Mouse (Mus musculus): ENCODE results near the gene Tchp. TPM values are rescaled to one million over a fixed set of nuclear protein-coding genes. Genes with fewer than 3 reads are reported as not detected.

Gene Tchp
- 6.4 TPM for polyA plus RNA-seq (2015; fragmentation: Illumina TruSeq; extraction: RNeasy Lipid Tissue Mini Kit (QIAGEN cat#74804); ENCODE audit: insufficient read depth, low read depth, low replicate concordance)

GRCm38 (mm10) chr5:114707265-114708068 lies at the start of gene Tchp:
Gene Tchp, plus strand, starts transcription at chr5:114707760.

DNA sequence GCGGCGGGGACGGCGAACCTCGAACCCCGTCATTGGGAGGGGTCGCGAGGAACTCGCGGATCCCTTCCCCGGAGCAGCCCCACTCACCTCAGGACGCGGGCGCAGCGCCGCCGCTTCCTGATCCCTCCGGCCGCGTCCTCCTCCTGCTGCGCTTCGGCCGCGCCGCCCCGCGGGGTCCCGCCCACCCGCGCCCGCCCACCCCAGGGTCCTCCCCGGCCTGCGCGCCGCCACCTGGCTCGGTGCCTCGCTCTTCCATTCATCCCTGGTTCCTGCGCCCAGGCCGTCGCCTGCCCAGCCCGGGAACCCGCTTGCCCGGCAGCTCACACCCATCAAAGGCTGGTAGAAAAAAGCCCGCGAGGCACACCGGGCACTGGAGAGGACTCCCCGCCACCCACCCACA lies 49.3 kb upstream of the Tchp start, which contains the start of gene Trpv4:
Gene Trpv4 (minus strand): TSS at position 167 of the 400 bp plus-strand sequence.

DNA sequence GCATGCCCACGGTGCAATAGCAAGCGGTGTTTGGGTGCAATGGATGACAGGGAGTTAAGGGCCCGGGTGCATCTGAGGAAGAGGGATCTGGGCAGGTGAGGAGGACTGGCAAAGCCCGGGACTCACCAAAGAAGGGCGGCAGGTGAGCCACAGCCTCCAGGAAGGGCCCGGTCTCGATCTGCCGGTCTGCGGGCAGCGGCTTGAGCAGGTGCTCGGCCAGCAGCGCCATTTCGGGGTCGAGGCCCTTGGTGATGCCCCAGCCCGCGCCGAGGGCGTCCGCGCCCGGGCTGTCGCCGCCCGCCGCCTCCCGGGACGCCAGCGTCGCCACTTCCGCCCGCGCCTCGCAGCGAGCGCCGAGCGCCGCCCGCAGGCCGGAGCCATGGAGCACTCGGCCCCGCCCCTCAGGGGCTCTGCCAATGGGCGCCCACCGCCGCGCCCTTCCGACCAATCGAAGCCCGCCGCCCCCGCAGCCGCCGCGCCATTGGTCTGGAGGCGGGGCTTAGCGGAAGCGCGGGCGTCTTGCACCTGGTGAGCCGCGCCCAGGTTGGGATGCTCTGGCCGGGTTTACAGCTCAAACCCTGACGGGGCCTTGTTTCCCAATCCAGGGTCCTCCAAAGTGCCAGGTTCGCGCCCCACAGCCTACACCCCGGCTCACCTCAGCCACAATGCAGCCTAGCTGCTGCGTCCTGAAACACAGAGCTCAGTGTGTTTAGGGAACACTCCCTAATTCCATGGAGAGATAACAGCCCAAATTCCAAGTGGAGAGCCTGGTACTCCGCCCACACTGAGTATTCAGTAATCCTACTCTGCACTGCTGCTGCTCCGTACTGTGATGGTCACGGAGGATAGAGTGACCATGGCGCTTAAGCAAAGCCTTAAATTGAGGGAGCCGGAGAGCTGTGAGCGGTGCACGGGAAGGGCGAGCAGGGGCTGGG lies 16.7 kb upstream of the Tchp start, which contains the start of gene Gltp:
Gene Gltp (minus strand): TSS at position 352 of the 935 bp plus-strand sequence.

Other genes with a start within 250 kb of the Tchp start
- 0.81 TPM for gene Fam222a, start 139.7 kb upstream of the Tchp start, polyA plus RNA-seq (2015; fragmentation: Illumina TruSeq; extraction: RNeasy Lipid Tissue Mini Kit (QIAGEN cat#74804); ENCODE audit: insufficient read depth, low read depth, low replicate concordance)
- 3.8 TPM for gene Trpv4, start 49.3 kb upstream of the Tchp start, polyA plus RNA-seq (2015; fragmentation: Illumina TruSeq; extraction: RNeasy Lipid Tissue Mini Kit (QIAGEN cat#74804); ENCODE audit: insufficient read depth, low read depth, low replicate concordance)
- gene Gltp, start 16.8 kb upstream of the Tchp start, polyA plus RNA-seq (2015; fragmentation: Illumina TruSeq; extraction: RNeasy Lipid Tissue Mini Kit (QIAGEN cat#74804); ENCODE audit: insufficient read depth, low read depth, low replicate concordance) = 17.2 TPM
- gene Ankrd13a, start 66.9 kb downstream of the Tchp start, polyA plus RNA-seq (2015; fragmentation: Illumina TruSeq; extraction: RNeasy Lipid Tissue Mini Kit (QIAGEN cat#74804); ENCODE audit: insufficient read depth, low read depth, low replicate concordance) = 15.1 TPM
- 12.8 TPM for gene Git2, start 67.8 kb downstream of the Tchp start, polyA plus RNA-seq (2015; fragmentation: Illumina TruSeq; extraction: RNeasy Lipid Tissue Mini Kit (QIAGEN cat#74804); ENCODE audit: insufficient read depth, low read depth, low replicate concordance)
- gene 1500011B03Rik, start 115.7 kb downstream of the Tchp start, polyA plus RNA-seq (2015; fragmentation: Illumina TruSeq; extraction: RNeasy Lipid Tissue Mini Kit (QIAGEN cat#74804); ENCODE audit: insufficient read depth, low read depth, low replicate concordance) = 3.9 TPM
- not detected for gene 4930519G04Rik, start 145.9 kb downstream of the Tchp start, polyA plus RNA-seq (2015; fragmentation: Illumina TruSeq; extraction: RNeasy Lipid Tissue Mini Kit (QIAGEN cat#74804); ENCODE audit: insufficient read depth, low read depth, low replicate concordance)
- not detected for gene Gm9936, start 150.9 kb downstream of the Tchp start, polyA plus RNA-seq (2015; fragmentation: Illumina TruSeq; extraction: RNeasy Lipid Tissue Mini Kit (QIAGEN cat#74804); ENCODE audit: insufficient read depth, low read depth, low replicate concordance)
- 15.2 TPM for gene Oasl2, start 189.2 kb downstream of the Tchp start, polyA plus RNA-seq (2015; fragmentation: Illumina TruSeq; extraction: RNeasy Lipid Tissue Mini Kit (QIAGEN cat#74804); ENCODE audit: insufficient read depth, low read depth, low replicate concordance)
- 1.8 TPM for gene Oasl1, start 215.5 kb downstream of the Tchp start, polyA plus RNA-seq (2015; fragmentation: Illumina TruSeq; extraction: RNeasy Lipid Tissue Mini Kit (QIAGEN cat#74804); ENCODE audit: insufficient read depth, low read depth, low replicate concordance)
- gene 2210016L21Rik, start 234.4 kb downstream of the Tchp start, polyA plus RNA-seq (2015; fragmentation: Illumina TruSeq; extraction: RNeasy Lipid Tissue Mini Kit (QIAGEN cat#74804); ENCODE audit: insufficient read depth, low read depth, low replicate concordance) = 8.3 TPM

Data from pancreas, adult 10 weeks (tissue).